Mouse (Mus musculus): ENCODE measurements around the gene 4930486L24Rik.
"Not testable (repeated sequence)": the region's sequence is repeated elsewhere in the genome, so short reads cannot be mapped to it uniquely, and the experiment has no call there.

Gene 4930486L24Rik

GRCm38 (mm10) chr13:60864281-60864680 lies at the start of gene 4930486L24Rik:
Gene 4930486L24Rik, minus strand, starts transcription at chr13:60864475.
- DNase-seq = no peak

GRCm38 (mm10) chr13:60904780-60905179 lies 40.5 kb upstream of the 4930486L24Rik start, which contains the start of gene Tpbpb:
Gene Tpbpb, minus strand, starts transcription at chr13:60904880.
- not testable (repeated sequence) for DNase-seq

- DNase-seq = no peak
Measured at GRCm38 (mm10) chr13:60897328-60897727, 33.1 kb upstream of the 4930486L24Rik start, which contains the start of gene Ctla2b. Gene Ctla2b, minus strand, starts transcription at chr13:60897447.

- DNase-seq = not testable (repeated sequence)
Measured at GRCm38 (mm10) chr13:60896794-60897193, 32.5 kb upstream of the 4930486L24Rik start, which contains the start of gene Gm49392. Gene Gm49392, minus strand, starts transcription at chr13:60896894.

GRCm38 (mm10) chr13:60895406-60896160 lies 31.3 kb upstream of the 4930486L24Rik start:
- DNase-seq = no peak

GRCm38 (mm10) chr13:60892301-60892700 lies 28.0 kb upstream of the 4930486L24Rik start:
- DNase-seq = no peak

- no peak for DNase-seq
Measured at GRCm38 (mm10) chr13:60848241-60849120, 15.8 kb downstream of the 4930486L24Rik start.

- DNase-seq = no peak
Measured at GRCm38 (mm10) chr13:60843153-60843552, 21.1 kb downstream of the 4930486L24Rik start.

GRCm38 (mm10) chr13:60842703-60843102 lies 21.6 kb downstream of the 4930486L24Rik start:
- no peak for DNase-seq

GRCm38 (mm10) chr13:60839353-60839902 lies 24.8 kb downstream of the 4930486L24Rik start:
- DNase-seq = no peak

GRCm38 (mm10) chr13:60826052-60826451 lies 38.2 kb downstream of the 4930486L24Rik start:
- DNase-seq = no peak

- no peak for DNase-seq
Measured at GRCm38 (mm10) chr13:60820486-60821175, 43.6 kb downstream of the 4930486L24Rik start.

- DNase-seq = peak; percentile 45
Measured at GRCm38 (mm10) chr13:60819469-60819868, 44.8 kb downstream of the 4930486L24Rik start.

- DNase-seq = no peak
Measured at GRCm38 (mm10) chr13:60813722-60814121, 50.6 kb downstream of the 4930486L24Rik start.

- DNase-seq = no peak
Measured at GRCm38 (mm10) chr13:60812768-60813167, 51.5 kb downstream of the 4930486L24Rik start.

GRCm38 (mm10) chr13:60809690-60810089 lies 54.6 kb downstream of the 4930486L24Rik start:
- no peak for DNase-seq

- no peak for DNase-seq
Measured at GRCm38 (mm10) chr13:60802749-60803148, 61.5 kb downstream of the 4930486L24Rik start, which contains the start of gene Ctsll3. Gene Ctsll3, minus strand, starts transcription at chr13:60802849.
